Mouse (Mus musculus) bone marrow macrophage, adult 2 months (primary cell): ENCODE data around the gene Efhd2.

ENCODE experiments used
- CTCF ChIP-seq: IDR thresholded peaks from 2 replicates; pipeline ENCODE4 v1.5.1; 2012; ENCODE audit warnings: low read depth, mild to moderate bottlenecking, low read length, moderate library complexity
- POLR2A ChIP-seq: IDR thresholded peaks from 2 replicates; pipeline ENCODE4 v1.6.1; 2012; ENCODE audit warnings: mild to moderate bottlenecking, low read depth, low read length, borderline replicate concordance

DNA sequence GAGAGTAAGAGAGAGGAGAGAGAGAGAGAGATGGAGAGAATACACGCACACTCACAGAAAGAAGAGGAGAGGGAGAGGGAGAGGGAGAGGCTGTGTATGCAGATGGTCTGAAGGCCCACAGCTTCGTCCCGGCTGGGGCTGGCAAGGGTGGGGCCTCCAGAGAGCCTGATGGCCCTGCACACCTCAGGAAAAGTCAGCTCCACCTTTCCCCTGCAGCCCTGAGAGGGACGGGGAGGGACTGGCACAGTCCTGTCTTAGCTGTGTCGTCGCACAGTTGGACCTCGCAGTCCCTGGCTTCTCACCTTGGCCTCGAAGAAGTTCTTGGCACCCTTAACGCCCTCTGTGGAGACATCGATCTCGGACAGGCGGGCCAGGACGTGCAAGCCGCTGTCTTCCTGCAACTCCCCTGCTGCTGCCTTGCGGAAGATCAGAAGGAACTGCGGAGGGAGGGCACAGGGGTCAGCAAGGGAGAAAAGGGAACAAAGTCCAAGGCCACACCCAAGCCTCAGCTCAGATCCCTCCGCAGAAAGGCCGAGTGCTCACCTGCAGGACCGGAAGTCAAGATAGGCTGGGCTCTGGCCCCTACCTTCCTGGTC lies 14.4 kb downstream of the Efhd2 start:
- no peak for TF ChIP-seq CTCF
- TF ChIP-seq POLR2A: no peak
